Mouse (Mus musculus) forebrain, embryonic 11.5 days (tissue): ENCODE results near the gene S1pr2. TPM values are rescaled to one million over a fixed set of nuclear protein-coding genes. Genes with fewer than 3 reads are reported as not detected.

ENCODE experiments used
- ATAC-seq: fragments of 200-750 bp; cut with Nextera tagmentation; replicated peaks from 2 replicates; pipeline ENCODE4 v1.8.0; 2017; ENCODE audit warnings: moderate TSS enrichment; ENCODE audit not compliant: low FRiP score
- DNase-seq: peaks from one replicate; pipeline ENCODE4 v3.0.0-alpha.2; 2017; ENCODE audit warnings: low spot score
- H3K27ac ChIP-seq: fragments of 300-500 bp; sonication (generic); 2 replicates; pipeline ENCODE4 v1.5.1; 2014; ENCODE audit warnings: low read depth, low read length
- H3K27me3 ChIP-seq: fragments of 300-500 bp; sonication (generic); 2 replicates; pipeline ENCODE4 v1.6.1; 2014; ENCODE audit warnings: mild to moderate bottlenecking, low read length, mixed read lengths; ENCODE audit not compliant: control insufficient read depth, insufficient read depth
- H3K36me3 ChIP-seq: fragments of 300-500 bp; sonication (generic); 2 replicates; pipeline ENCODE4 v1.6.1; 2014; ENCODE audit warnings: mild to moderate bottlenecking, low read length, moderate library complexity, mixed read lengths; ENCODE audit not compliant: control insufficient read depth, insufficient read depth
- H3K4me1 ChIP-seq: fragments of 300-500 bp; sonication (generic); replicated peaks from 2 replicates; pipeline ENCODE4 v1.6.1; 2014; ENCODE audit warnings: low read length, mixed read lengths; ENCODE audit not compliant: control insufficient read depth, insufficient read depth
- H3K4me2 ChIP-seq: fragments of 300-500 bp; sonication (generic); 2 replicates; pipeline ENCODE4 v1.6.1; 2014; ENCODE audit warnings: low read depth, mild to moderate bottlenecking, low read length, moderate library complexity, mixed read lengths; ENCODE audit not compliant: severe bottlenecking
- H3K4me3 ChIP-seq: fragments of 300-500 bp; sonication (generic); 2 replicates; pipeline ENCODE4 v1.5.1; 2014; ENCODE audit warnings: low read depth, low read length
- H3K9ac ChIP-seq: fragments of 300-500 bp; sonication (generic); 2 replicates; pipeline ENCODE4 v1.6.1; 2014; ENCODE audit warnings: low read length
- H3K9me3 ChIP-seq: fragments of 300-500 bp; sonication (generic); 2 replicates; pipeline ENCODE4 v1.6.1; 2016; ENCODE audit warnings: low read length, mixed read lengths; ENCODE audit not compliant: control insufficient read depth
- WGBS: fragments of 180-500 bp; shearing (Covaris S2); extraction: QIAGEN DNeasy Blood & Tissue Kit; methylation state at CpG from one replicate; pipeline ENCODE4 v1.1.7; 2014; 5-methylcytosine and 5-hydroxymethylcytosine counted together
- polyA plus RNA-seq: library from polyadenylated mRNA; unstranded; fragments of >200 nt; fragmentation: Nextera tagmentation; extraction: Ambion mirVana; gene quantifications from 2 replicates; pipeline ENCODE4 v1.2.1, GENCODE M21; 2014

S1pr2 gene
- polyA plus RNA-seq, 1 experiment from 2014 or later: 22.1 TPM

DNA sequence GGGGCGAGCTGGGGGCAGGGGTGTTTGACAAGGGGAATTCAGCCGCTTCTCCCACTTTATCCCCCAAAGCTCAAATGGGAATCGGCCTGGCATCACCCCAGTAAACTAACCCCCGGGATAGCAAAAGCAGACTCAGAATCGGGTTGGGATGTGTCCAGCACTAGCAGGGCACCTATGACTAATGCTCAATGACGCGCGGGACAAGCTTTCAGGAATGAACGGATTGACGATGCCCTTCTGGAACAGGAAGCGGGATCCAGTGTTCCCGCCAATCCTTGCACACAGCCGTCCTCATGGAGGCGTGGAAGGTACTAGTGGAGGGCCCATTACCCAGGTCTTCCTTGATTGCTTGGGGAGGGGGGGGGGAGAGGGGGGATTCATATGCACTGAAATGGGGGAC lies 25.1 kb downstream of the S1pr2 start:
- DNase-seq (no peak), ATAC-seq (no peak)
- Histone ChIP-seq H3K27me3 (no peaks in the 10 kb centered on the region), H3K4me1 (peaks cover 7% of the 10 kb centered on the region), H3K36me3 (no peaks in the 10 kb centered on the region), H3K4me2 (peak overlapping the region; percentile 83), H3K4me3 (peak overlapping the region; percentile 90), H3K9ac (peak overlapping the region; percentile 79), H3K9me3 (no peaks in the 10 kb centered on the region), H3K27ac (no peak overlapping the region)
- 28% methylated on average over 14 of the region's 14 CpGs for WGBS

DNA sequence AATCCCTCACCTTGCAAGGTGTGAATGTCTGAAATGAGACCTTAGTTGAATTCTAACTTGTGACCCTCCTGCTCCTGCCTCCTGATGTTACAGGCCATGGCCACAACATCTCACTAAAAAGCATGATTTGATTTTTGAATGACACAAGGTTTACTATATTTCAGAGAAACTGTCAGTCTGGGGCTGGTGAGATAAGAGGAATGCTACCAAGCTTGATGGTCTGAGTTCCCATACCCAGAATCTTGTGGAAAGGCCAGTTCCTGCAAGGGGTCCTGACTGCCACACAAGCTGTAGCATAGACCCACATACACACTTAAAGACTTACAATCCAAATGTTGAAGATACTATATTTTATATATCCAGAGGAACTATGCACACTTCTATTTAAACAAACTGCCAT lies 26.2 kb downstream of the S1pr2 start:
- H3K4me2 ChIP-seq: peak overlapping the region; percentile 83; the same call in 1 of the 2 replicates
- no peak overlapping the region; the same call in 1 of the 2 replicates for H3K9ac ChIP-seq

GRCm38 (mm10) chr9:20946066-20946880 lies 30.3 kb downstream of the S1pr2 start:
- peaks cover 8% of the 10 kb centered on the region for H3K4me1 ChIP-seq
- no peak for ATAC-seq
- no peaks in the 10 kb centered on the region for H3K27me3 ChIP-seq
- no peak overlapping the region for H3K9ac ChIP-seq
- no peak overlapping the region for H3K4me2 ChIP-seq
- DNase-seq: no peak
- no peaks in the 10 kb centered on the region for H3K9me3 ChIP-seq
- WGBS: 91% methylated on average over 16 of the region's 16 CpGs
- no peak overlapping the region for H3K4me3 ChIP-seq
- H3K36me3 ChIP-seq: peaks cover 2% of the 10 kb centered on the region; the same call in 1 of the 2 replicates
- H3K27ac ChIP-seq: no peak overlapping the region

More for the DNA sequence above, 26.2 kb downstream of the S1pr2 start:
- no peak for ATAC-seq
- Histone ChIP-seq H3K4me1 (peaks cover 7% of the 10 kb centered on the region), H3K27ac (no peak overlapping the region), H3K9me3 (no peaks in the 10 kb centered on the region), H3K36me3 (no peaks in the 10 kb centered on the region), H3K27me3 (no peaks in the 10 kb centered on the region), H3K4me3 (peak overlapping the region; percentile 90)
- DNase-seq: no peak

DNA sequence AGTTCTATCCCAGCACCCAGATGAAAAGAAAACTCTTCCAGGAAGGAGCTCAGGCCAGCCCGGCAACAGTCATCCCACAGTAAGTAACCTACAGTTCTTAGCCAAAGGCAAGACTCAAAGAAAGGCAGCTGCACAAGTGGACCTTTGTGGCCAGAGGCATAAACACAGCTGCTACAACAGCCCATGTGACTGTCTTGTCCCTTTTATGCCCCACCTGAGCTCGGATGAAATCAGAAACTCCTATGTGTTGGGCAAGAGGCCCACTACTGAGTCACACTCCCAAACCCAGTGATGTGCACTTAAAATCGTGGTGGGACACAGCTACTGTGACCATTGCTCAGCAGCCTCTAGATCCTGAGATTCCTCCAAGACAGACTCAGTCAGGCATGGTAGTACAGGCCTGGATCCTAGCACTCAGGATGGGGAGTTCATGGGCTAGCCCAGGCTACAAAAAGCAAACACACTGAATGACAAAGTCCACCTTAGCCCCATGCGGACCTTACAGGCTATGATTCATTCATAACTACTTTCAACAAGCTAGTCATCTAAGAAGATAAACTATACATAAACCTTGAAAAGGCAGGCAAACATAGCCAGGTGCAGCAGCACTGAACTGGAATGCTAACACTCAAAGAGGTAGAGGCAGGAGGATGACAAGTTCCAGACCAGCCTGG lies 31.7 kb downstream of the S1pr2 start:
- DNase-seq (no peak), ATAC-seq (no peak)
- H3K27ac ChIP-seq: no peak overlapping the region
- peaks cover 8% of the 10 kb centered on the region; the same call in 1 of the 2 replicates for H3K36me3 ChIP-seq
- H3K4me1 ChIP-seq: peaks cover 3% of the 10 kb centered on the region; the same call in 1 of the 2 replicates
- 65% methylated on average over 4 of the region's 4 CpGs for WGBS
- H3K4me2 ChIP-seq: no peak overlapping the region
- H3K4me3 ChIP-seq: no peak overlapping the region
- H3K27me3 ChIP-seq: no peaks in the 10 kb centered on the region
- H3K9ac ChIP-seq: no peak overlapping the region
- no peaks in the 10 kb centered on the region for H3K9me3 ChIP-seq

- Histone ChIP-seq H3K4me2 (no peak overlapping the region), H3K27me3 (no peaks in the 10 kb centered on the region), H3K36me3 (peaks cover 13% of the 10 kb centered on the region), H3K9me3 (no peaks in the 10 kb centered on the region), H3K4me1 (peaks cover 3% of the 10 kb centered on the region; the same call in 1 of the 2 replicates), H3K4me3 (no peak overlapping the region), H3K27ac (no peak overlapping the region), H3K9ac (no peak overlapping the region)
- ATAC-seq (peak; percentile 55), DNase-seq (no peak)
- 12% methylated on average over 2 of the region's 2 CpGs for WGBS
Measured at GRCm38 (mm10) chr9:20943911-20944310, 32.7 kb downstream of the S1pr2 start.

- Histone ChIP-seq H3K4me3 (no peak overlapping the region), H3K4me1 (peaks cover 3% of the 10 kb centered on the region; the same call in 1 of the 2 replicates), H3K9ac (no peak overlapping the region), H3K9me3 (no peaks in the 10 kb centered on the region), H3K4me2 (no peak overlapping the region), H3K27ac (no peak overlapping the region), H3K36me3 (peaks cover 13% of the 10 kb centered on the region), H3K27me3 (no peaks in the 10 kb centered on the region)
- WGBS: 95% methylated on average over 7 of the region's 7 CpGs
- DNase-seq: no peak
- no peak for ATAC-seq
Measured at GRCm38 (mm10) chr9:20943396-20943795, 33.2 kb downstream of the S1pr2 start.

DNA sequence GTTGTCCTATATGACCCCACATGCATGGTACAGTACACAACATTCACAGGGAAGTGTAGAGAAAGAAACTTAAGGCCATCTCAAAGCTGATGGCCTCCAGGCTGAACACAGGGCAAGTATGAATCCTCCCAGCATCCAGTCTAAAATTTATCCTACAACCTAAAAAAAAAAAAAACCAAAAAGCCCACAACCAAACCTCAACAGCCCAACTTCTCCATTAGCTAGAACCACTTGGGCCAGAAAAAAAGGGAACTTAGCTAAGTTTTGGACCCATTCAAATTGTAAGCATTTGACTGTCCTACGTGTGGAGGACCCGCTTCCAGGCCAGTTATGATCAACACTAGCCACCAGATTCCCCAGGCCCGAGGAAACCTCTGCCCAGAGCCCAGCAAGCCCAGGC lies 53.3 kb downstream of the S1pr2 start:
- H3K27me3 ChIP-seq: no peaks in the 10 kb centered on the region
- no peak overlapping the region for H3K4me3 ChIP-seq
- no peak overlapping the region for H3K9ac ChIP-seq
- no peak overlapping the region for H3K27ac ChIP-seq
- peaks cover 47% of the 10 kb centered on the region; the same call in 1 of the 2 replicates for H3K36me3 ChIP-seq
- 91% methylated on average over 3 of the region's 3 CpGs for WGBS
- DNase-seq: no peak
- no peaks in the 10 kb centered on the region for H3K4me1 ChIP-seq
- no peak overlapping the region for H3K4me2 ChIP-seq
- no peak for ATAC-seq
- H3K9me3 ChIP-seq: no peaks in the 10 kb centered on the region

- DNase-seq: no peak
- no peaks in the 10 kb centered on the region for H3K4me1 ChIP-seq
- no peaks in the 10 kb centered on the region for H3K27me3 ChIP-seq
- H3K36me3 ChIP-seq: peaks cover 61% of the 10 kb centered on the region
- ATAC-seq: no peak
- H3K4me3 ChIP-seq: no peak overlapping the region
- no peak overlapping the region for H3K4me2 ChIP-seq
- H3K9me3 ChIP-seq: no peaks in the 10 kb centered on the region
- no peak overlapping the region for H3K27ac ChIP-seq
- WGBS: 88% methylated on average over 4 of the region's 4 CpGs
- no peak overlapping the region for H3K9ac ChIP-seq
Measured at GRCm38 (mm10) chr9:20916160-20916559, 60.4 kb downstream of the S1pr2 start.
